Mouse (Mus musculus) stomach, postnatal 0 days (tissue): ENCODE data around the gene Ust.

ENCODE experiments used
- CTCF ChIP-seq: IDR thresholded peaks from 2 replicates; pipeline ENCODE4 v1.5.1; 2016; ENCODE audit warnings: antibody characterized with exemption, low read depth, mild to moderate bottlenecking, moderate library complexity
- EP300 ChIP-seq: optimal IDR thresholded peaks from 2 replicates; pipeline ENCODE3; 2016; ENCODE audit warnings: antibody characterized with exemption

GRCm38 (mm10) chr10:8232535-8232934 is 286.1 kb downstream of the Ust start:
- TF ChIP-seq CTCF = no peak
- no peak for TF ChIP-seq EP300
